Mouse (Mus musculus): ENCODE measurements around the gene Kdm3a.

- no peak for TF ChIP-seq CTCF (IDR thresholded peaks at IDR 0.05; ENCODE audit: borderline replicate concordance, insufficient read depth, low read length)
- no peak for TF ChIP-seq POLR2A (IDR thresholded peaks at IDR 0.05; ENCODE audit: low read depth, low read length)
These were observed 64.2 kb downstream of the Kdm3a start for GRCm38 (mm10) chr6:71568616-71569015.
